Mouse (Mus musculus) CH12.LX (cell line): ENCODE measurements at regions not wholly inside any gene's neighbourhood (a gene's known extent, or its start where the extent isn't known, plus 50 kb on each side); places are given as distances from the start of the nearest gene placed in this dataset.

Source experiments
- DNase-seq: peaks from one replicate; pipeline ENCODE4 v3.0.0-alpha.2; 2013; ENCODE audit errors: extremely low read depth
- H3K27ac ChIP-seq: 2 replicates; pipeline ENCODE4 v1.5.1; 2012; ENCODE audit warnings: low read depth, mild to moderate bottlenecking, control low read depth, moderate library complexity; ENCODE audit not compliant: insufficient read depth
- H3K27me3 ChIP-seq: replicated peaks from 2 replicates; pipeline ENCODE3; 2012; ENCODE audit warnings: inconsistent platforms
- H3K36me3 ChIP-seq, 2 experiments: replicated peaks in 1 of 2; 2 replicates each; pipeline versions ENCODE3 to v1.6.1; 2012; ENCODE audit warnings: inconsistent platforms in 1 of 2, low read length in 1 of 2, mild to moderate bottlenecking in 1 of 2, mixed read lengths in 1 of 2, moderate library complexity in 1 of 2; ENCODE audit not compliant: control insufficient read depth in 1 of 2, insufficient read depth in 1 of 2
- H3K4me1 ChIP-seq, 2 experiments: 2 replicates each; pipeline ENCODE4 v1.6.1; 2012; ENCODE audit warnings: inconsistent platforms in 1 of 2, moderate library complexity in 1 of 2; ENCODE audit not compliant: insufficient read depth in 2 of 2, control insufficient read depth in 1 of 2
- H3K4me2 ChIP-seq: 2 replicates; pipeline ENCODE4 v1.6.1; 2012; ENCODE audit warnings: low read depth, mild to moderate bottlenecking, control low read depth; ENCODE audit not compliant: poor library complexity, insufficient read depth, severe bottlenecking
- H3K4me3 ChIP-seq, 3 experiments: fragments of 150-350 bp in 1 of 3; sonication (generic) in 1 of 3; replicated peaks in 1 of 3; 2 replicates each; pipeline versions ENCODE3 to v1.5.1; 2011 to 2012; ENCODE audit warnings: low read depth in 2 of 3, low read length in 2 of 3, mild to moderate bottlenecking in 2 of 3, moderate library complexity in 2 of 3, control low read depth in 1 of 3, improper control_type of control experiment in 1 of 3, inconsistent platforms in 1 of 3, mixed read lengths in 1 of 3; ENCODE audit not compliant: poor library complexity in 1 of 3
- H3K79me2 ChIP-seq: replicated peaks from 2 replicates; pipeline ENCODE4 v1.6.1; 2012; ENCODE audit warnings: mild to moderate bottlenecking, moderate library complexity; ENCODE audit not compliant: control insufficient read depth, poor library complexity, insufficient read depth, severe bottlenecking; ENCODE audit errors: extremely low read depth
- H3K9ac ChIP-seq: 2 replicates; pipeline ENCODE4 v1.6.1; 2012; ENCODE audit warnings: low read depth, mild to moderate bottlenecking, control low read depth, moderate library complexity; ENCODE audit not compliant: insufficient read depth
- H3K9me3 ChIP-seq: replicated peaks from 2 replicates; pipeline ENCODE3; 2012; ENCODE audit warnings: low read length, inconsistent platforms, mixed read lengths
- CHD1 ChIP-seq: IDR thresholded peaks from 2 replicates; pipeline ENCODE4 v1.6.1; 2012; ENCODE audit warnings: low read depth, low read length, improper control_type of control experiment, inconsistent platforms
- CHD2 ChIP-seq: IDR thresholded peaks from 2 replicates; pipeline ENCODE4 v1.6.1; 2011; ENCODE audit warnings: low read length, improper control_type of control experiment
- CTCF ChIP-seq, 2 experiments: IDR thresholded peaks in 1 of 2; conservative IDR thresholded peaks in 1 of 2; 2 replicates each; pipeline ENCODE4 v1.5.1; 2011 to 2012; ENCODE audit warnings: low read depth in 2 of 2, low read length in 2 of 2, improper control_type of control experiment in 1 of 2, inconsistent platforms in 1 of 2, mild to moderate bottlenecking in 1 of 2, moderate library complexity in 1 of 2
- ELF1 ChIP-seq: IDR thresholded peaks from 2 replicates; pipeline ENCODE4 v1.6.1; 2014; ENCODE audit warnings: low read depth, mild to moderate bottlenecking, inconsistent platforms, low read length, improper control_type of control experiment
- ETS1 ChIP-seq: conservative IDR thresholded peaks from 2 replicates; pipeline ENCODE4 v1.6.1; 2012; ENCODE audit warnings: low read depth, mild to moderate bottlenecking, inconsistent platforms, low read length, improper control_type of control experiment, moderate library complexity
- GABPA ChIP-seq: IDR thresholded peaks from 2 replicates; pipeline ENCODE4 v1.6.1; 2012; ENCODE audit warnings: low read depth, low read length, improper control_type of control experiment, inconsistent platforms; ENCODE audit not compliant: insufficient replicate concordance
- HCFC1 ChIP-seq: IDR thresholded peaks from 2 replicates; pipeline ENCODE4 v1.6.1; 2012; ENCODE audit warnings: low read depth, mild to moderate bottlenecking, inconsistent platforms, low read length, improper control_type of control experiment
- KAT2A ChIP-seq: IDR thresholded peaks from 2 replicates; pipeline ENCODE4 v1.6.1; 2012; ENCODE audit warnings: low read length, improper control_type of control experiment, inconsistent platforms; ENCODE audit not compliant: insufficient replicate concordance
- MAZ ChIP-seq: IDR thresholded peaks from 2 replicates; pipeline ENCODE4 v1.6.1; 2012; ENCODE audit warnings: low read depth, mild to moderate bottlenecking, inconsistent platforms, low read length, improper control_type of control experiment, moderate library complexity
- MXI1 ChIP-seq: IDR thresholded peaks from 2 replicates; pipeline ENCODE4 v1.6.1; 2011; ENCODE audit warnings: mild to moderate bottlenecking, low read depth, low read length, improper control_type of control experiment
- NELFE ChIP-seq: IDR thresholded peaks from 2 replicates; pipeline ENCODE4 v1.6.1; 2011; ENCODE audit warnings: low read depth, low read length, improper control_type of control experiment
- POLR2AphosphoS2 ChIP-seq: IDR thresholded peaks from 2 replicates; pipeline ENCODE4 v1.6.1; 2011; ENCODE audit warnings: low read depth, low read length, improper control_type of control experiment
- RAD21 ChIP-seq: IDR thresholded peaks from 2 replicates; pipeline ENCODE4 v1.6.1; 2011; ENCODE audit warnings: low read depth, mild to moderate bottlenecking, low read length, improper control_type of control experiment, moderate library complexity
- SIN3A ChIP-seq: IDR thresholded peaks from 2 replicates; pipeline ENCODE4 v1.6.1; 2012; ENCODE audit warnings: low read length, improper control_type of control experiment, inconsistent platforms
- TBP ChIP-seq: conservative IDR thresholded peaks from 2 replicates; pipeline ENCODE4 v1.6.1; 2011; ENCODE audit warnings: low read depth, low read length, improper control_type of control experiment
- TCF12 ChIP-seq: IDR thresholded peaks from 2 replicates; pipeline ENCODE4 v1.6.1; 2014; ENCODE audit warnings: low read depth, mild to moderate bottlenecking, inconsistent platforms, low read length, improper control_type of control experiment
- USF1 ChIP-seq: IDR thresholded peaks from 2 replicates; pipeline ENCODE4 v1.6.1; 2014; ENCODE audit warnings: low read depth, mild to moderate bottlenecking, inconsistent platforms, low read length, improper control_type of control experiment
- ZC3H11A ChIP-seq: IDR thresholded peaks from 2 replicates; pipeline ENCODE4 v1.6.1; 2012; ENCODE audit warnings: low read depth, mild to moderate bottlenecking, inconsistent platforms, low read length, improper control_type of control experiment
- ZKSCAN1 ChIP-seq: IDR thresholded peaks from 2 replicates; pipeline ENCODE4 v1.6.1; 2012; ENCODE audit warnings: low read depth, inconsistent platforms, low read length, improper control_type of control experiment, borderline replicate concordance
- dilution Hi-C: fragments of 300-500 bp; cut with MboI; formaldehyde crosslinking; loops from 2 replicates; pipeline ENCODE4 v1.14.3; 2020; ENCODE audit warnings: low sequenced_read_pairs; ENCODE audit not compliant: extremely low pct_unique_long_range_greater_than_20kb, extremely low pct_ligation_motif_present
- in situ Hi-C: fragments of 300-500 bp; cut with MboI; formaldehyde crosslinking; loops from 3 replicates; pipeline ENCODE4 v1.14.3; 2019; ENCODE audit warnings: low sequenced_read_pairs, low pct_ligation_motif_present, low pct_unique_long_range_greater_than_20kb, mixed read lengths

- peaks cover 6% of the 10 kb centered on the region for H3K9me3 ChIP-seq
- DNase-seq, result no peak
- in situ Hi-C loops (no loop called here), dilution Hi-C loops (no loop called here)
- H3K4me3 ChIP-seq, result no peak overlapping the region
- H3K27ac ChIP-seq, result no peak overlapping the region
- no peaks in the 10 kb centered on the region for H3K79me2 ChIP-seq
- H3K9ac ChIP-seq, result no peak overlapping the region
- H3K36me3 ChIP-seq, result no peaks in the 10 kb centered on the region
- TF ChIP-seq MAZ (no peak), GABPA (no peak), ZC3H11A (no peak), CHD1 (no peak), CHD2 (no peak), POLR2AphosphoS2 (no peak), SIN3A (no peak), KAT2A (no peak), CTCF (conservative IDR thresholded peaks at IDR 0.05 in 1 of 2, IDR thresholded peaks at IDR 0.05 in 1 of 2; ENCODE audit: low read depth in 2 of 2, low read length in 2 of 2) (no peak), USF1 (no peak), TCF12 (no peak), ZKSCAN1 (no peak), ELF1 (no peak), TBP (no peak), ETS1 (no peak), HCFC1 (no peak), NELFE (no peak)
- TF ChIP-seq, all 38 proteins: peak for 0
- no peaks in the 10 kb centered on the region for H3K27me3 ChIP-seq
- H3K4me2 ChIP-seq, result no peak overlapping the region
- H3K4me1 ChIP-seq, result peaks cover 0 to 4% of the 10 kb centered on the region in 2 experiments; a peak in 2 of 4 replicates
Measured at GRCm38 (mm10) chr1:184644767-184645598, 87.4 kb downstream of the Hlx start.

DNA sequence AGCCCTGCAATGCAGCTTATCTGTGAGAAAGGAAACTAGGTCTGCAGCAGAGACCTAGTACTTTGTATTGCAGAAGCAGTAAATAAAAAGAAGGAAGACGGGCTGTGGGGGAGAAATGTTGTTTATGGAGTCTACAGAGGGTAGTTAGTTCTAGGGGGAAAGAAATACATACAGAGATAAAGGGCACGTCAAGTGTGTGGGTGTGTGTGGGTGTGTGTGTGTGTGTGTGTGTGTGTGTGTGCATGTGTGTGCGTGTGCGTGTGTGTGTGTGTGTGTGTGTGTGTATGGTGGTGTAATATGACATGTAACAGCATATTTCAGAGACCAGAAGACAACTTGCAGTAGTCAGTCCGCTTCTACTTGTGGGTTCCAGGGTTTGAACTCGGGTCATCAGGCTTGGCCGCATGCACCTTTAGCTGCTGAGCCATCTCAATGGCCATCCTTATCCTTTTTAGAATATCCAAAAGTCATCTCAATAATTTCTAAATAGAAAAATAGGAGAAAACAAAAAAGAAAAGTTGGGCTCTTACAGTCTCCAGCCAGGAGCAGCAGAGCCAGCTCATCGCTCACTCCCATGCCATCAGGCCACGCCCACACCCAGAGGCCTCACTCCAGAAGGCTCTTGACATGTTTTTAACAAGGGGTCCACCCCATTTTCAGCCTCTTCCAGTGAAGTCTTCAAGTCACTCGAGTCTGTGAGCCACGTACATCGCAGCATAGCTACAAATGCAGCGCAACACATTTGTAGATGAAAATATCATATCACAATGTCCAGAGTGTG is 101.5 kb downstream of the Hlx start:
- Histone ChIP-seq H3K9ac (no peak overlapping the region), H3K4me1 (peaks cover 0 to 11% of the 10 kb centered on the region in 2 experiments; a peak in 2 of 4 replicates), H3K27ac (no peak overlapping the region), H3K79me2 (no peaks in the 10 kb centered on the region), H3K4me3 (no peak overlapping the region), H3K4me2 (no peak overlapping the region), H3K9me3 (no peaks in the 10 kb centered on the region), H3K27me3 (no peaks in the 10 kb centered on the region), H3K36me3 (no peaks in the 10 kb centered on the region)
- TF ChIP-seq KAT2A, result no peak
- no peak for TF ChIP-seq MXI1
- no peak for TF ChIP-seq RAD21
- in situ Hi-C loops (no loop called here), dilution Hi-C loops (no loop called here)
- no peak for DNase-seq
